Mouse (Mus musculus): ENCODE data around the gene Ttll7.

Gene Ttll7

DNA sequence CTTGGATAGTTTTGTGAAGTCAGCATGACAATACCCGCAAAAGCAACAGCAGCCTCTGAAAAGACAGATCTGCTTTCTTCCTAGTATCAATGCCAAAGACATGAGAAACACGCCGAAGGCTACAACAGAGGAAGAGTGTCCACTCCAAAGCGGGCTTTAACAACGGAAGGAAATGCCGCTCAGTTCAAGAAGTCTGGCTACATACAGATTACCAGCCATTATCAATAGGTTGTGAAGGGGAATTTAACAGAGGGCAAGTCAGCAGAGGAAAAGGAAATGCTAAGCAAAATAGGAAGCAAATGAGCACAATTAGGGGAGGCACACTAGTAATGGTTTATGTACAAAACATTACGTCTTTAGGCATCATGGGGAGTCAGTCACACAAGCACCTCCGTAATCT lies 4.1 kb upstream of the Ttll7 start:
- Histone ChIP-seq H3K4me3 (replicated peaks; ENCODE audit: low read length) (no peak overlapping the region), H3K27me3 (ENCODE audit: insufficient read depth, low read length) (peaks cover 7% of the 10 kb centered on the region), H3K36me3 (ENCODE audit: insufficient read depth, low read length) (no peaks in the 10 kb centered on the region), H3K4me1 (replicated peaks; ENCODE audit: low read depth, low read length) (peaks cover 10% of the 10 kb centered on the region), H3K9me3 (ENCODE audit: low read length) (no peaks in the 10 kb centered on the region)
- TF ChIP-seq NANOG (IDR thresholded peaks at IDR 0.05; ENCODE audit: borderline replicate concordance, low read length) (no peak), CTCF (conservative IDR thresholded peaks at IDR 0.05; ENCODE audit: low read length) (no peak), POU5F1 (IDR thresholded peaks at IDR 0.05; ENCODE audit: borderline replicate concordance, low read length) (no peak)

- Histone ChIP-seq H3K4me3 (replicated peaks; ENCODE audit: low read length) (no peak overlapping the region), H3K9me3 (ENCODE audit: low read length) (no peaks in the 10 kb centered on the region), H3K27me3 (ENCODE audit: insufficient read depth, low read length) (peaks cover 10% of the 10 kb centered on the region), H3K36me3 (ENCODE audit: insufficient read depth, low read length) (no peaks in the 10 kb centered on the region), H3K4me1 (replicated peaks; ENCODE audit: low read depth, low read length) (peaks cover 10% of the 10 kb centered on the region)
- no peak for TF ChIP-seq POU5F1 (IDR thresholded peaks at IDR 0.05; ENCODE audit: borderline replicate concordance, low read length)
- TF ChIP-seq CTCF (conservative IDR thresholded peaks at IDR 0.05; ENCODE audit: low read length): no peak
- no peak for TF ChIP-seq NANOG (IDR thresholded peaks at IDR 0.05; ENCODE audit: borderline replicate concordance, low read length)
Observed at GRCm38 (mm10) chr3:146849360-146849759, 2.8 kb upstream of the Ttll7 start.

DNA sequence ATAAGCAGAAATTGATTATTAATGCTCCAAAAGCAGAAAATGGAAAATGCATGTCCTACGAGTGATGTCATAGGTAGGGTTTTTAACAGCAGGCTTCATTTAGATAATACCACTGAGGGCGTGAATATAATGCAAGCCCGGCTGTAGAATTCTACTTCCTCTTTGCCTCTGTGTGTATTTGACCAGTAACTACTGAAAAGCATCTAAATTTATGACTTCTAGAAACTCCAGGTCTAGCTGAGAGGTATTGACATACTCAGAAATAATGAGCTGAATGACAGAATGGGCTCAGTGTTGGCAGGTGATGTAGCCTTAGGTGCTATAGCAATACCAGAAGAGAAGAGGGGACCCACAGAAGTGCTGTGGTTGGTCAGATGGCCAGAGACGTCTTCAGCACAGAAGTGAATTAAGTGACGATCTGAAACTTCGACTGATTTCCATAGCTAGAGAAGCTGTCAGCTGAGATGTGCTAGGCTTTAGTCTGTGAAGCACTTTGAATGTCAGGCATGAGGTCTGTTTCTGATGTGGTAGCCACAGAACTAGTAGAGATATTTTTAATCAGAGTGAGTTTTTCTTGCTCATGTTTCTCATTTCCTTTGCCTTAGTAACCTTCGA lies 2.4 kb downstream of the Ttll7 start:
- H3K9me3 ChIP-seq (ENCODE audit: low read length): no peaks in the 10 kb centered on the region
- H3K4me1 ChIP-seq (replicated peaks; ENCODE audit: low read depth, low read length): peaks cover 10% of the 10 kb centered on the region
- H3K36me3 ChIP-seq (ENCODE audit: insufficient read depth, low read length): no peaks in the 10 kb centered on the region
- peaks cover 10% of the 10 kb centered on the region for H3K27me3 ChIP-seq (ENCODE audit: insufficient read depth, low read length)
- TF ChIP-seq NANOG (IDR thresholded peaks at IDR 0.05; ENCODE audit: borderline replicate concordance, low read length) (no peak), POU5F1 (IDR thresholded peaks at IDR 0.05; ENCODE audit: borderline replicate concordance, low read length) (no peak), CTCF (conservative IDR thresholded peaks at IDR 0.05; ENCODE audit: low read length) (no peak)
- H3K4me3 ChIP-seq (replicated peaks; ENCODE audit: low read length): no peak overlapping the region

GRCm38 (mm10) chr3:146857373-146857772 lies 5.2 kb downstream of the Ttll7 start:
- TF ChIP-seq POU5F1 (IDR thresholded peaks at IDR 0.05; ENCODE audit: borderline replicate concordance, low read length): no peak
- TF ChIP-seq CTCF (conservative IDR thresholded peaks at IDR 0.05; ENCODE audit: low read length): no peak
- TF ChIP-seq NANOG (IDR thresholded peaks at IDR 0.05; ENCODE audit: borderline replicate concordance, low read length): no peak
- H3K4me1 ChIP-seq (replicated peaks; ENCODE audit: low read depth, low read length): peaks cover 3% of the 10 kb centered on the region; the same call in 1 of the 2 replicates
- H3K36me3 ChIP-seq (ENCODE audit: insufficient read depth, low read length): no peaks in the 10 kb centered on the region
- no peaks in the 10 kb centered on the region for H3K9me3 ChIP-seq (ENCODE audit: low read length)
- H3K4me3 ChIP-seq (replicated peaks; ENCODE audit: low read length): no peak overlapping the region
- peaks cover 6% of the 10 kb centered on the region; the same call in 1 of the 2 replicates for H3K27me3 ChIP-seq (ENCODE audit: insufficient read depth, low read length)

- TF ChIP-seq NANOG (IDR thresholded peaks at IDR 0.05; ENCODE audit: borderline replicate concordance, low read length) (no peak), POU5F1 (IDR thresholded peaks at IDR 0.05; ENCODE audit: borderline replicate concordance, low read length) (no peak), CTCF (conservative IDR thresholded peaks at IDR 0.05; ENCODE audit: low read length) (no peak)
- no peaks in the 10 kb centered on the region for H3K36me3 ChIP-seq (ENCODE audit: insufficient read depth, low read length)
Observed at GRCm38 (mm10) chr3:146860308-146860707, 8.1 kb downstream of the Ttll7 start.

DNA sequence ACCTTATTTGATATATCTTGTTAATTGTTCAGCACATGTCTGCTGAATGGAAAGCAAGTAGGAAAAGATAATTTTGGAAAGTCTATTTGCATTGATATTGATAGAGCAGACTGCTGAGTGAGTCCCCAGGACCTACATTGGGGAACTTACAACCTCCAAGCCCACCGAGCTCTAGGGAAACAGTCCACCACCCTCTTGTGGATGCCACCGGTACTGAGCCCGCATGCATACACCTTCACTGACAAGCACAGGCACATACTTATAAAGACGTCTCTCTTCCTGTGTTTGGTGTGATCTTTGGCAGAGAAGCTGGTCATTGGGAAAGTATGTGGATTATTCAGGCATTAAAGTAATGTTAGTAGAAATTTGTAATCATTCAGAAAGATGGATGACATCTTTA lies 14.4 kb downstream of the Ttll7 start:
- Histone ChIP-seq H3K36me3 (ENCODE audit: insufficient read depth, low read length) (no peaks in the 10 kb centered on the region), H3K9me3 (ENCODE audit: low read length) (no peaks in the 10 kb centered on the region), H3K27me3 (ENCODE audit: insufficient read depth, low read length) (no peaks in the 10 kb centered on the region), H3K4me1 (replicated peaks; ENCODE audit: low read depth, low read length) (no peaks in the 10 kb centered on the region), H3K4me3 (replicated peaks; ENCODE audit: low read length) (no peak overlapping the region)
- TF ChIP-seq CTCF (conservative IDR thresholded peaks at IDR 0.05; ENCODE audit: low read length) (peak; percentile 84), POU5F1 (IDR thresholded peaks at IDR 0.05; ENCODE audit: borderline replicate concordance, low read length) (no peak)

More at GRCm38 (mm10) chr3:146860308-146860707, 8.1 kb downstream of the Ttll7 start:
- no peaks in the 10 kb centered on the region for H3K27me3 ChIP-seq (ENCODE audit: insufficient read depth, low read length)
- no peaks in the 10 kb centered on the region for H3K4me1 ChIP-seq (replicated peaks; ENCODE audit: low read depth, low read length)
- H3K9me3 ChIP-seq (ENCODE audit: low read length): no peaks in the 10 kb centered on the region
- H3K4me3 ChIP-seq (replicated peaks; ENCODE audit: low read length): no peak overlapping the region

GRCm38 (mm10) chr3:146871954-146872353 lies 19.8 kb downstream of the Ttll7 start:
- 0 out of 2 replicates have a peak, but pooled peaks cover 3% of the 10 kb centered on the region for H3K27me3 ChIP-seq (ENCODE audit: insufficient read depth, low read length)
- TF ChIP-seq CTCF (conservative IDR thresholded peaks at IDR 0.05; ENCODE audit: low read length): no peak
- no peak for TF ChIP-seq NANOG (IDR thresholded peaks at IDR 0.05; ENCODE audit: borderline replicate concordance, low read length)
- TF ChIP-seq POU5F1 (IDR thresholded peaks at IDR 0.05; ENCODE audit: borderline replicate concordance, low read length): no peak
- H3K4me3 ChIP-seq (replicated peaks; ENCODE audit: low read length): no peak overlapping the region
- H3K9me3 ChIP-seq (ENCODE audit: low read length): no peaks in the 10 kb centered on the region
- H3K36me3 ChIP-seq (ENCODE audit: insufficient read depth, low read length): no peaks in the 10 kb centered on the region
- H3K4me1 ChIP-seq (replicated peaks; ENCODE audit: low read depth, low read length): no peaks in the 10 kb centered on the region

DNA sequence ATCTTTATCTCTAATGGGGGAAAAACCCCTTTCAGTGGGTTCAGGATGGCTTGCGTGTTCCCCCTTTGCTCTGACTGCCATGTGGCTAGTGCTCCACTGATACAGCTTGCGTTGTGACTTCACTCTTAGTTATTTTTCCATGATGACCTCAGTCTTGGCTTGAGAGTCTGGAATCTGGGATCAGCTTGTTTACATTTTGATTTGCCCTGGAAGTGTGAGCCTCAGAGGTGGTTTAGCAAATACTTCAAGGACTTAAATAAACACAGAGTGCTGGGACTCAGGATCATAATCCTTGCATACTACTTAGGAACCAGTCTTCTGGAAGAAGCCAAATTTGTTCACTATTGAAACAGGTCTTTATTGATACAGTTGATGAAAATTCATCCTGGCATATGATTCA lies 23.8 kb downstream of the Ttll7 start:
- Histone ChIP-seq H3K4me3 (replicated peaks; ENCODE audit: low read length) (no peak overlapping the region), H3K4me1 (replicated peaks; ENCODE audit: low read depth, low read length) (no peaks in the 10 kb centered on the region), H3K9me3 (ENCODE audit: low read length) (peaks cover 13% of the 10 kb centered on the region), H3K27me3 (ENCODE audit: insufficient read depth, low read length) (0 out of 2 replicates have a peak, but pooled peaks cover 3% of the 10 kb centered on the region), H3K36me3 (ENCODE audit: insufficient read depth, low read length) (no peaks in the 10 kb centered on the region)
- TF ChIP-seq POU5F1 (IDR thresholded peaks at IDR 0.05; ENCODE audit: borderline replicate concordance, low read length) (no peak), NANOG (IDR thresholded peaks at IDR 0.05; ENCODE audit: borderline replicate concordance, low read length) (no peak), CTCF (conservative IDR thresholded peaks at IDR 0.05; ENCODE audit: low read length) (no peak)

GRCm38 (mm10) chr3:146893931-146894330 lies 41.8 kb downstream of the Ttll7 start:
- no peak overlapping the region for H3K4me3 ChIP-seq (replicated peaks; ENCODE audit: low read length)
- TF ChIP-seq NANOG (IDR thresholded peaks at IDR 0.05; ENCODE audit: borderline replicate concordance, low read length) (no peak), POU5F1 (IDR thresholded peaks at IDR 0.05; ENCODE audit: borderline replicate concordance, low read length) (no peak), CTCF (conservative IDR thresholded peaks at IDR 0.05; ENCODE audit: low read length) (no peak)
- no peaks in the 10 kb centered on the region for H3K36me3 ChIP-seq (ENCODE audit: insufficient read depth, low read length)
- H3K4me1 ChIP-seq (replicated peaks; ENCODE audit: low read depth, low read length): no peaks in the 10 kb centered on the region
- H3K9me3 ChIP-seq (ENCODE audit: low read length): peaks cover 16% of the 10 kb centered on the region
- no peaks in the 10 kb centered on the region for H3K27me3 ChIP-seq (ENCODE audit: insufficient read depth, low read length)
